Mouse (Mus musculus) heart, postnatal 0 days (tissue): Measurements from ENCODE around the gene 2210418O10Rik. TPM values are rescaled to one million over a fixed set of nuclear protein-coding genes. Genes with fewer than 3 reads are reported as not detected.
"Not testable (repeated sequence)": the region's sequence is repeated elsewhere in the genome, so short reads cannot be mapped to it uniquely, and the experiment has no call there.

Experiments used
- ATAC-seq: fragments of 200-750 bp; cut with Nextera tagmentation; 2 replicates; pipeline ENCODE4 v1.8.0; 2017; ENCODE audit warnings: low read depth, moderate number of reproducible peaks, moderate library complexity; ENCODE audit not compliant: insufficient read depth
- DNase-seq: peaks from one replicate; pipeline ENCODE4 v3.0.0-alpha.2; 2016; ENCODE audit warnings: low spot score
- H3K27ac ChIP-seq: fragments of 300-500 bp; sonication (generic); 2 replicates; pipeline ENCODE4 v1.5.1; 2014; ENCODE audit warnings: low read depth, mild to moderate bottlenecking
- H3K27me3 ChIP-seq: fragments of 300-500 bp; sonication (generic); 2 replicates; pipeline ENCODE4 v1.6.1; 2014; ENCODE audit warnings: low read length, mixed read lengths; ENCODE audit not compliant: control insufficient read depth, insufficient read depth
- H3K36me3 ChIP-seq: fragments of 300-500 bp; sonication (generic); replicated peaks from 2 replicates; pipeline ENCODE4 v1.6.1; 2014; ENCODE audit warnings: low read length, mixed read lengths; ENCODE audit not compliant: control insufficient read depth, insufficient read depth
- H3K4me1 ChIP-seq: fragments of 300-500 bp; sonication (generic); 2 replicates; pipeline ENCODE4 v1.6.1; 2014; ENCODE audit warnings: antibody characterized with exemption; ENCODE audit not compliant: control insufficient read depth, insufficient read depth
- H3K4me2 ChIP-seq: fragments of 300-500 bp; sonication (generic); 2 replicates; pipeline ENCODE4 v1.6.1; 2014; ENCODE audit warnings: low read depth, mild to moderate bottlenecking, low read length, moderate library complexity
- H3K4me3 ChIP-seq: fragments of 300-500 bp; sonication (generic); 2 replicates; pipeline ENCODE4 v1.5.1; 2014; ENCODE audit warnings: low read depth, low read length
- H3K9ac ChIP-seq: fragments of 300-500 bp; sonication (generic); replicated peaks from 2 replicates; pipeline ENCODE4 v1.6.1; 2014; ENCODE audit warnings: low read depth, low read length, mixed read lengths
- H3K9me3 ChIP-seq: fragments of 300-500 bp; sonication (generic); replicated peaks from 2 replicates; pipeline ENCODE4 v1.6.1; 2016; ENCODE audit warnings: low read length; ENCODE audit not compliant: control insufficient read depth
- WGBS: fragments of 180-500 bp; shearing (Covaris S2); extraction: QIAGEN DNeasy Blood & Tissue Kit; methylation state at CpG from one replicate; pipeline ENCODE4 v1.1.7; 2014; 5-methylcytosine and 5-hydroxymethylcytosine counted together
- polyA plus RNA-seq: library from polyadenylated mRNA; unstranded; fragments of >200 nt; fragmentation: Nextera tagmentation; extraction: Ambion mirVana; gene quantifications from 2 replicates; pipeline ENCODE4 v1.2.1, GENCODE M21; 2015
- total RNA-seq: library from RNA; depleted of rRNA; stranded (reverse); fragments of >200 nt; gene quantifications from 2 replicates; pipeline ENCODE4 v1.2.3, GENCODE M21; 2014; ENCODE audit warnings: low replicate concordance; rRNA removed

Gene 2210418O10Rik
- total RNA-seq (2.2 and 4.7 TPM in 2 replicates), polyA plus RNA-seq (7.2 and 7.9 TPM in 2 replicates)

GRCm38 (mm10) chr2:176226269-176226668 is at the start of gene 2210418O10Rik:
Gene 2210418O10Rik (plus strand): TSS chr2:176226569.
- not testable (repeated sequence) for DNase-seq, H3K27ac ChIP-seq, H3K27me3 ChIP-seq, H3K9ac ChIP-seq, H3K4me1 ChIP-seq, ATAC-seq, H3K4me2 ChIP-seq, H3K36me3 ChIP-seq, H3K9me3 ChIP-seq, H3K4me3 ChIP-seq
- WGBS = no CpG with 5 or more reads among the region's 2 CpGs

GRCm38 (mm10) chr2:176248519-176248918 is 22.1 kb downstream of the 2210418O10Rik start:
- H3K27me3 ChIP-seq, H3K4me3 ChIP-seq, DNase-seq, H3K4me1 ChIP-seq, H3K27ac ChIP-seq, H3K9ac ChIP-seq, H3K9me3 ChIP-seq, ATAC-seq, H3K36me3 ChIP-seq, H3K4me2 ChIP-seq: not testable (repeated sequence)
- no CpG with 5 or more reads among the region's 1 CpGs for WGBS

Other genes starting within 250 kb of the 2210418O10Rik start
- 0.54 TPM in 1 of 2 replicates, not detected in the other for gene Gm2004, start 76.7 kb upstream of the 2210418O10Rik start, total RNA-seq
- 0.37 and 0.56 TPM in 2 replicates for gene Gm2004, start 76.7 kb upstream of the 2210418O10Rik start, polyA plus RNA-seq
- not detected in 2 replicates for gene Gm11009, start 92.9 kb downstream of the 2210418O10Rik start, total RNA-seq
- gene Gm11009, start 92.9 kb downstream of the 2210418O10Rik start, polyA plus RNA-seq = not detected in 2 replicates
- 5.9 TPM in 1 of 2 replicates, not detected in the other for gene Gm14435, start 197.0 kb downstream of the 2210418O10Rik start, total RNA-seq
- gene Gm14435, start 197.0 kb downstream of the 2210418O10Rik start, polyA plus RNA-seq = 10.3 and 11.2 TPM in 2 replicates